Mouse (Mus musculus) liver, adult (tissue): ENCODE data around the gene Dok5.

Source experiments
- GATA4 ChIP-seq: IDR thresholded peaks from 2 replicates; pipeline ENCODE4 v1.6.1; 2014; ENCODE audit warnings: mild to moderate bottlenecking, low read length; ENCODE audit not compliant: insufficient replicate concordance

Dok5 gene

GRCm38 (mm10) chr2:170731632-170732561 lies at the start of gene Dok5:
Gene Dok5 (plus strand): TSS chr2:170731807.
- TF ChIP-seq GATA4 = no peak

GRCm38 (mm10) chr2:170683385-170683784 lies 48.2 kb upstream of the Dok5 start:
- no peak for TF ChIP-seq GATA4

GRCm38 (mm10) chr2:170695071-170695936 lies 36.3 kb upstream of the Dok5 start:
- no peak for TF ChIP-seq GATA4

GRCm38 (mm10) chr2:170695937-170696510 lies 35.6 kb upstream of the Dok5 start:
- no peak for TF ChIP-seq GATA4

GRCm38 (mm10) chr2:170700471-170700870 lies 31.1 kb upstream of the Dok5 start:
- TF ChIP-seq GATA4 = no peak

GRCm38 (mm10) chr2:170706488-170706887 lies 25.1 kb upstream of the Dok5 start:
- TF ChIP-seq GATA4 = no peak

GRCm38 (mm10) chr2:170707672-170708071 lies 23.9 kb upstream of the Dok5 start:
- TF ChIP-seq GATA4 = no peak

GRCm38 (mm10) chr2:170708901-170709300 lies 22.7 kb upstream of the Dok5 start:
- TF ChIP-seq GATA4 = no peak

GRCm38 (mm10) chr2:170712658-170713285 lies 18.8 kb upstream of the Dok5 start:
- TF ChIP-seq GATA4 = no peak

GRCm38 (mm10) chr2:170720386-170720785 lies 11.2 kb upstream of the Dok5 start:
- TF ChIP-seq GATA4 = no peak

- TF ChIP-seq GATA4 = no peak
Observed at GRCm38 (mm10) chr2:170724136-170724535, 7.5 kb upstream of the Dok5 start.

GRCm38 (mm10) chr2:170724716-170725115 lies 6.9 kb upstream of the Dok5 start:
- TF ChIP-seq GATA4 = no peak

GRCm38 (mm10) chr2:170725796-170726195 lies 5.8 kb upstream of the Dok5 start:
- TF ChIP-seq GATA4 = no peak

- no peak for TF ChIP-seq GATA4
Observed at GRCm38 (mm10) chr2:170726996-170727710, 4.5 kb upstream of the Dok5 start.

- TF ChIP-seq GATA4 = no peak
Observed at GRCm38 (mm10) chr2:170728864-170729263, 2.7 kb upstream of the Dok5 start.

GRCm38 (mm10) chr2:170729661-170730060 lies 1.9 kb upstream of the Dok5 start:
- no peak for TF ChIP-seq GATA4
